Mouse (Mus musculus) embryonic facial prominence, embryonic 10.5 days (tissue): Measurements from ENCODE around the gene Abcg5. TPM values are rescaled to one million over a fixed set of nuclear protein-coding genes. Genes with fewer than 3 reads are reported as not detected.
A peak's percentile ranks its signal among the peaks of the same experiment; 100 is the strongest.

Experiments
- DNase-seq: peaks from one replicate; pipeline ENCODE4 v3.0.0-alpha.2; 2017; ENCODE audit warnings: low spot score
- H3K27ac ChIP-seq: fragments of 300-500 bp; sonication (generic); replicated peaks from 2 replicates; pipeline ENCODE4 v1.5.1; 2016; ENCODE audit warnings: mild to moderate bottlenecking
- H3K27me3 ChIP-seq: fragments of 300-500 bp; sonication (generic); replicated peaks from 2 replicates; pipeline ENCODE4 v1.6.1; 2016; ENCODE audit warnings: low read depth, mild to moderate bottlenecking; ENCODE audit not compliant: poor library complexity, severe bottlenecking
- H3K36me3 ChIP-seq: fragments of 300-500 bp; sonication (generic); replicated peaks from 2 replicates; pipeline ENCODE4 v1.6.1; 2016; ENCODE audit warnings: mild to moderate bottlenecking, moderate library complexity
- H3K4me1 ChIP-seq: fragments of 300-500 bp; sonication (generic); 2 replicates; pipeline ENCODE4 v1.6.1; 2016
- H3K4me3 ChIP-seq: fragments of 300-500 bp; sonication (generic); 2 replicates; pipeline ENCODE4 v1.5.1; 2016; ENCODE audit warnings: mild to moderate bottlenecking, moderate library complexity
- H3K9me3 ChIP-seq: fragments of 300-500 bp; sonication (generic); 2 replicates; pipeline ENCODE4 v1.6.1; 2016; ENCODE audit warnings: mild to moderate bottlenecking
- WGBS: fragments of 180-500 bp; shearing (Covaris S2); methylation state at CpG from one replicate; pipeline ENCODE4 v1.1.7; 2016; 5-methylcytosine and 5-hydroxymethylcytosine counted together
- polyA plus RNA-seq: library from polyadenylated mRNA; unstranded; fragments of >200 nt; fragmentation: Nextera tagmentation; extraction: Ambion mirVana; gene quantifications from 2 replicates; pipeline ENCODE4 v1.2.1, GENCODE M21; 2016

Gene Abcg5
- polyA plus RNA-seq, 1 experiment from 2014 or later = 1.3 TPM

- no peak for DNase-seq
Observed at GRCm38 (mm10) chr17:84656653-84657421, 26.0 kb downstream of the Abcg5 start.

GRCm38 (mm10) chr17:84656205-84656604 lies 26.6 kb downstream of the Abcg5 start:
- Histone ChIP-seq H3K36me3 (0 out of 2 replicates have a peak, but pooled peaks cover 3% of the 10 kb centered on the region), H3K27ac (0 out of 2 replicates have a peak overlapping the region, but pooled peaks have one; percentile 30), H3K4me3 (no peak overlapping the region), H3K9me3 (no peaks in the 10 kb centered on the region), H3K27me3 (no peaks in the 10 kb centered on the region), H3K4me1 (peaks cover 37% of the 10 kb centered on the region)
- 72% methylated on average over 5 of the region's 5 CpGs for WGBS
- no peak for DNase-seq

More at GRCm38 (mm10) chr17:84656653-84657421, 26.0 kb downstream of the Abcg5 start:
- 82% methylated on average over 19 of the region's 19 CpGs for WGBS
- peak overlapping the region; percentile 59; the same call in 1 of the 2 replicates for H3K27ac ChIP-seq
- H3K4me3 ChIP-seq = no peak overlapping the region
- no peaks in the 10 kb centered on the region for H3K27me3 ChIP-seq
- no peaks in the 10 kb centered on the region for H3K9me3 ChIP-seq
- 0 out of 2 replicates have a peak, but pooled peaks cover 3% of the 10 kb centered on the region for H3K36me3 ChIP-seq
- peaks cover 39% of the 10 kb centered on the region for H3K4me1 ChIP-seq

- no peaks in the 10 kb centered on the region for H3K27me3 ChIP-seq
- H3K4me1 ChIP-seq = peaks cover 29% of the 10 kb centered on the region
- H3K9me3 ChIP-seq = no peaks in the 10 kb centered on the region
- whole genome bisulfite sequencing = 92% methylated on average over 9 of the region's 9 CpGs
- H3K4me3 ChIP-seq = no peak overlapping the region
- H3K27ac ChIP-seq = no peak overlapping the region
- no peak for DNase-seq
- 0 out of 2 replicates have a peak, but pooled peaks cover 9% of the 10 kb centered on the region for H3K36me3 ChIP-seq
Observed at GRCm38 (mm10) chr17:84653544-84653943, 29.3 kb downstream of the Abcg5 start.

GRCm38 (mm10) chr17:84650302-84651017 lies 32.4 kb downstream of the Abcg5 start:
- WGBS = 89% methylated on average over 9 of the region's 9 CpGs

GRCm38 (mm10) chr17:84647630-84648029 lies 35.2 kb downstream of the Abcg5 start:
- Histone ChIP-seq H3K4me3 (no peak overlapping the region), H3K36me3 (0 out of 2 replicates have a peak, but pooled peaks cover 6% of the 10 kb centered on the region), H3K4me1 (peaks cover 38% of the 10 kb centered on the region), H3K27ac (no peak overlapping the region), H3K9me3 (no peaks in the 10 kb centered on the region), H3K27me3 (no peaks in the 10 kb centered on the region)
- 91% methylated on average over 4 of the region's 4 CpGs for WGBS
- DNase-seq = no peak

More at GRCm38 (mm10) chr17:84650302-84651017, 32.4 kb downstream of the Abcg5 start:
- Histone ChIP-seq H3K36me3 (0 out of 2 replicates have a peak, but pooled peaks cover 9% of the 10 kb centered on the region), H3K27ac (no peak overlapping the region), H3K4me3 (no peak overlapping the region), H3K9me3 (no peaks in the 10 kb centered on the region), H3K4me1 (peaks cover 13% of the 10 kb centered on the region), H3K27me3 (no peaks in the 10 kb centered on the region)
- DNase-seq = no peak

GRCm38 (mm10) chr17:84646477-84646876 lies 36.3 kb downstream of the Abcg5 start:
- Histone ChIP-seq H3K9me3 (no peaks in the 10 kb centered on the region), H3K27me3 (no peaks in the 10 kb centered on the region), H3K4me1 (peaks cover 42% of the 10 kb centered on the region), H3K27ac (no peak overlapping the region), H3K4me3 (no peak overlapping the region), H3K36me3 (peaks cover 7% of the 10 kb centered on the region; the same call in 1 of the 2 replicates)
- 64% methylated on average over 2 of the region's 2 CpGs for WGBS
- no peak for DNase-seq

GRCm38 (mm10) chr17:84645894-84646293 lies 36.9 kb downstream of the Abcg5 start:
- Histone ChIP-seq H3K27me3 (no peaks in the 10 kb centered on the region), H3K27ac (no peak overlapping the region; the same call in 1 of the 2 replicates)
- DNase-seq = peak; percentile 47

GRCm38 (mm10) chr17:84645119-84645518 lies 37.7 kb downstream of the Abcg5 start:
- no peaks in the 10 kb centered on the region for H3K9me3 ChIP-seq

More at GRCm38 (mm10) chr17:84645894-84646293, 36.9 kb downstream of the Abcg5 start:
- no peaks in the 10 kb centered on the region for H3K9me3 ChIP-seq
- H3K4me1 ChIP-seq = peaks cover 42% of the 10 kb centered on the region
- 21% methylated on average over 5 of the region's 7 CpGs for WGBS
- peaks cover 13% of the 10 kb centered on the region; the same call in 1 of the 2 replicates for H3K36me3 ChIP-seq
- H3K4me3 ChIP-seq = no peak overlapping the region

GRCm38 (mm10) chr17:84644292-84645050 lies 38.3 kb downstream of the Abcg5 start:
- Histone ChIP-seq H3K27me3 (no peaks in the 10 kb centered on the region), H3K27ac (peak overlapping the region; percentile 73), H3K9me3 (no peaks in the 10 kb centered on the region), H3K4me3 (no peak overlapping the region; the same call in 1 of the 2 replicates), H3K36me3 (peaks cover 9% of the 10 kb centered on the region; the same call in 1 of the 2 replicates), H3K4me1 (peaks cover 50% of the 10 kb centered on the region)
- DNase-seq = peak; percentile 60
- 36% methylated on average over 16 of the region's 16 CpGs for WGBS

More at GRCm38 (mm10) chr17:84645119-84645518, 37.7 kb downstream of the Abcg5 start:
- WGBS = 19% methylated on average over 9 of the region's 9 CpGs
- no peak overlapping the region for H3K4me3 ChIP-seq
- H3K27ac ChIP-seq = peak overlapping the region; percentile 73
- H3K36me3 ChIP-seq = peaks cover 12% of the 10 kb centered on the region; the same call in 1 of the 2 replicates
- no peaks in the 10 kb centered on the region for H3K27me3 ChIP-seq
- no peak for DNase-seq
- H3K4me1 ChIP-seq = peaks cover 44% of the 10 kb centered on the region

GRCm38 (mm10) chr17:84642324-84642723 lies 40.5 kb downstream of the Abcg5 start:
- Histone ChIP-seq H3K27me3 (no peaks in the 10 kb centered on the region), H3K27ac (no peak overlapping the region; the same call in 1 of the 2 replicates), H3K4me3 (no peak overlapping the region), H3K9me3 (no peaks in the 10 kb centered on the region), H3K36me3 (peaks cover 12% of the 10 kb centered on the region), H3K4me1 (peaks cover 55% of the 10 kb centered on the region)
- WGBS = 88% methylated on average over 9 of the region's 9 CpGs
- no peak for DNase-seq

- Histone ChIP-seq H3K36me3 (peaks cover 12% of the 10 kb centered on the region), H3K27ac (no peak overlapping the region), H3K4me1 (peaks cover 55% of the 10 kb centered on the region), H3K9me3 (no peaks in the 10 kb centered on the region), H3K4me3 (no peak overlapping the region), H3K27me3 (no peaks in the 10 kb centered on the region)
- 38% methylated on average over 3 of the region's 3 CpGs for WGBS
- DNase-seq = peak; percentile 63
Observed at GRCm38 (mm10) chr17:84641893-84642292, 40.9 kb downstream of the Abcg5 start.
